Mouse (Mus musculus): Measurements from ENCODE around the gene Med17.
"Not testable (repeated sequence)": the region's sequence is repeated elsewhere in the genome, so short reads cannot be mapped to it uniquely, and the experiment has no call there.

The Med17 gene

GRCm38 (mm10) chr9:15279649-15280490 lies at the start of gene Med17:
Med17 (minus strand) TSS chr9:15279931.
- peak; percentile 94 to 96 for DNase-seq

GRCm38 (mm10) chr9:15318170-15318742 lies 38.5 kb upstream of the Med17 start:
- no peak for DNase-seq

DNA sequence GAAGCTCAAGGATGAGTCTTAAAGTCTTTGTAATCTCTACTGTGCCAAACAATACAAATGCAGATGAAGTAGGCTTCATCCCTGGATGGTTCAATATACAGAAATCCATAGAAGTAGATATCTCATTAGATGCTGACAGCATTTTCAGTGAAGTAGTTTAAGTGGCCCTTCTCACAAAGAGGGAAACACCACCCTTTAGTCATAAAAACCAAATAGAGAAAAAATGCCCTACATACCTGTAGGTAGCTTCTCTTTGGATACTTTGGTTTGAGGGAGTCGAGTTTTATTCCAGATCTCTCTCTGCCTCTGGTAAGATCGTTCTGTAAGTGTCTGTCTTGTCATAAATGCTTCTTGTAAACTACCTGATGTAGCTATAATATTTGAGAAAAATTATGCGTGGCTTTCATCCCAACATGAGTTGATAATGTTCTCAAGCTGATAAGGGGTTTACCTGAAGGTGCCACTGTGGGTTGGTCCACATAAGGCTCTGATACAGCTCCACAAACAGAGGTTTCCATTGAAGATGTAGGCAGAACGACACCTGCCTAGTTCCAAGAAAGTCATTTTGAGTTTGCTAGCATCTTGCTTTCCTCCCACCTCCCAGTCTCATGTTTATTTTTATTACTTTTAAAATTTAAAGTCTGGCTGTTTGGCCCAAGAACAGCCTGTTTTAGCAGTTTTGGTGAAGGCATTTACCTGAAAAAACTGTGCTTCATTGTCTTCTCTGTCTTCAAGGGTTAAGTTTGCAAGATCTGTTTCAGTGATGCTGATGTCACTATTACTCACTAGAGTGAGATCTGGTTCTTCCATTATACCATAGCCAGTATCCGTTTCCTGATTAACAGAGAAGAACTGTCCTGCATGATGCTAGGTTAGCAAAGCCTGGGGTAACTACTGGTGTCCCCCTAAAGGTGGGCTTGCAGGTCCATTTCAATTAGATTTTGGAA lies 37.8 kb upstream of the Med17 start:
- DNase-seq: no peak

GRCm38 (mm10) chr9:15316296-15316695 lies 36.6 kb upstream of the Med17 start:
- DNase-seq: not testable (repeated sequence)

GRCm38 (mm10) chr9:15314619-15315018 lies 34.9 kb upstream of the Med17 start:
- DNase-seq: no peak

- DNase-seq: no peak
Observed at GRCm38 (mm10) chr9:15313633-15314032, 33.9 kb upstream of the Med17 start.

- peak in 1 of 2 experiments; percentile 10 for DNase-seq
Observed at GRCm38 (mm10) chr9:15312054-15312735, 32.5 kb upstream of the Med17 start.

GRCm38 (mm10) chr9:15310179-15310578 lies 30.4 kb upstream of the Med17 start:
- no peak for DNase-seq

DNA sequence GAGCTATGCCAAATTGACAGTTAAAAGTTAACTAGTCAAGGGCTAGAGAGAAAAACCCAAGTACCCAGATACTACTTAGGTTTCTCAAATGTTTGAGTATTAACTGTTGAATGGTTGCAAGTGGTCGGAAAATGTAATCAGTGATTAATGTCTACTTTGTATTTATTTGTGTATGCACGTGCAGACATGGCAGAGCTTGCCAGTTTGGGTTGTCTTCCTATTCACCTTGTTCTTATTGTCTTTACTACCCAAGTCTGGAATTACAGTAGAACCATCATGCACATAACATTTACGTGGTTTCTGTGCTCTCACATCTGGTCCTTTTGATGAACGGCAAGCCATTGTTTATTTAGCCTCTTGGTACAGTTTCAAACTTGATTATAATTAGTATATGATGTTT lies 29.7 kb upstream of the Med17 start:
- DNase-seq: no peak

- no peak for DNase-seq
Observed at GRCm38 (mm10) chr9:15308254-15308653, 28.5 kb upstream of the Med17 start.

- DNase-seq: no peak
Observed at GRCm38 (mm10) chr9:15307257-15307656, 27.5 kb upstream of the Med17 start.

DNA sequence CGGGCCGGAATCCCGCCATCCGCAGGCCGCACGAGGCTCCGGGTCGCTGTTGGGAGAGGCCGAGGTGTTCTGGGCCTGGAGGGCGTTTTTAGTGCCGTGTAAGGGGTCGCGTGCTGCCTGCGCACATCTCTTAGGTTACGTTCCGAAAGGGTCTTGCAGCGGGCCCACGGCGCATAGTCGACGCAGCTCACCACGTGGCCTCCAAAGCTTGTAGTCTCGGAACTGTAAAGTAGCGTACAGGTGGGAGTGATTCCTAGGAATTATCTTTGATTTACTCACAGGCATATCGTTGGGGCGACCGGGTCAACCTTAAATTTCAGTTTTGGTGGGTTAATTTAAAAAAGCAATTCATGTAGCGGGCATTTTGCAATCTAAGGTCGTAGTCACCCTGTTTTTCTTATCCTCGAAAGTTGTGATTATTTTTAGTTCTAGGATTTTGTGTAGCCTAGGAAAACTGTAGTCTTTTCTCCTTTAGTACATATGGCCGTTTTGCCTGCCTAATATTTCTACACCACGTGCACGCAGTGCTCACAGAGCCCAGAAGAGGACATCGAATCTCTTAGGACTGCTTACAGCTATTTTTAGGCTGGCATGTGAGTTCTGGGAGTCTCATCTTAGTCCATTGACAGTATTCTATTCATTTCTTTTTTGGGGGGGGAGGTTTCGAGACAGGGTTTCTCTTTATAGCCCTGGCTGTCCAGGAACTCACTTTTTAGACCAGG lies 26.8 kb upstream of the Med17 start, which contains the start of gene 4931406C07Rik:
Gene 4931406C07Rik, minus strand, starts transcription at position 51 of the 722 bp plus-strand sequence.
- DNase-seq: peak in 1 of 2 experiments; percentile 19

DNA sequence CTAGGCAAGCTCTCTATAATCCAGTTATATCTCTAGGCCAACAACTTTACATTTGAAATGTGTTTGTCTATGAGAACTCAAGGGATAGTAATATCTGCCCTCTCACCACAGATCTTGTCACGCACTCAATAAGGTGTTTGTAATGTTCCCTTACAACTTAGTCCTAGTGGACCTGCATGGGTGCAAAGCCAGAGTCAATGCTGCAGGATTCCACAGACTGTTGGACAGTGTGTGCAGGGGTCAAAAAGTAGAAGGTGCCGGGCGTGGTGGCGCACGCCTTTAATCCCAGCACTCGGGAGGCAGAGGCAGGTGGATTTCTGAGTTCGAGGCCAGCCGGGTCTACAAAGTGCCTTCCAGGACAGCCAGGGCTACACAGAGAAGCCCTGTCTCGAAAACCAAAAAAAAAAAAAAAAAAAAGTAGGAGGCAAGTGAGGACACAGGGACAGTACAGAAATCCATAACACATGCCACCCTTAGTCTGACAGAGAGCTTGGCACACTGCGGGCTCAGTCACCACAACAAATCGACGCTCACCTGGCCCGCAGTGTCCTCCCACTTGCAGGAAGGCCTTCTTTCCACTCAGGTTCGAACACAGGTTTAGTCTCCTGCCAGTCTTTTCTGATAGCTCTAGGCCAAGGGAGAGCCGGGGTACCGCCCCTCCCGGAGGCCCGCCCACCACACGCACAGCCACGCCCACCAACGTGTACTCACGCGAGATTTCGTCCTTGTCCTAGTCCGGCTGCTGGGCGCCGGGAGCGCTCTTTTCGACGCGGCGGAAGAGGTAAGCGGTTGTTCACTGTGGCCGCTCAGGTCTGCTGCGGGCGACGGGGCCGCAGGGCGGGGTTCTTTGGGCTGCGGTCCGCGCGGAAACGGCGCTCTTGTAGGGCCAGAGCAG lies 26.0 kb upstream of the Med17 start, which contains the start of gene Taf1d:
Gene Taf1d, plus strand, starts transcription at position 712 of the 895 bp plus-strand sequence.
- DNase-seq: peak; percentile 99

DNA sequence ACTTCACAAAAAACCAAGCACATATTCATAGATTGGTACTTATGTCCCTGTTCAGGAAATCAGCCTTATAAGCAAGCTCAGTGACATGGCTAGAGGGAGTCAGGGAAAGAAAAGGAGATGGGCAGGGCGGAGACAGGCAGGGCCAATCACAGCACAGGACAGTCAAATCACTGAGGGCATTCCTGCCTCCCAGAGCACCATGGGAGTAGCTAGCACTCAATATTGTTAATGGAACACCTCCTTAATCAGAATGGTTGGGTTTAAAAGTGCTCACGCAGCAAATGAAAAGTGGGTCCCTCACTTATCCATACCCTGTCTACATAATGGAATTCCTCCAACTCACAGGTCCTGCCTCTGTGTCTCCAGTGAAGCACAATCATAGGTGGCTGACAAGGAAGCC lies 23.1 kb upstream of the Med17 start:
- DNase-seq: no peak

DNA sequence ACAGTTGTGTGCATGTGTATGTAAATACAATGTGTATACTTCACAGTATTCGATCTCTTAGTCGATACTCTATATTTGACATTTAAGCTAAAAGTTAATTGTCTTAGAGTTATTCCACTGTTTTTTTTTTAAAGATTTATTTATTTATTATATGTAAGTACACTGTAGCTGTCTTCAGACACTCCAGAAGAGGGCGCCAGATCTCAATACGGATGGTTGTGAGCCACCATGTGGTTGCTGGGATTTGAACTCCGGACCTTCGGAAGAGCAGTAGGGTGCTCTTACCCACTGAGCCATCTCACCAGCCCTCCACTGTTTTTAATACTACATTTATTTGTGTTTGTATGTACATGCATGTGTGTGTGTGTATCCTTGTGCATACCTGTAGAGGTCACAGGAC lies 22.3 kb upstream of the Med17 start:
- DNase-seq: not testable (repeated sequence)

DNA sequence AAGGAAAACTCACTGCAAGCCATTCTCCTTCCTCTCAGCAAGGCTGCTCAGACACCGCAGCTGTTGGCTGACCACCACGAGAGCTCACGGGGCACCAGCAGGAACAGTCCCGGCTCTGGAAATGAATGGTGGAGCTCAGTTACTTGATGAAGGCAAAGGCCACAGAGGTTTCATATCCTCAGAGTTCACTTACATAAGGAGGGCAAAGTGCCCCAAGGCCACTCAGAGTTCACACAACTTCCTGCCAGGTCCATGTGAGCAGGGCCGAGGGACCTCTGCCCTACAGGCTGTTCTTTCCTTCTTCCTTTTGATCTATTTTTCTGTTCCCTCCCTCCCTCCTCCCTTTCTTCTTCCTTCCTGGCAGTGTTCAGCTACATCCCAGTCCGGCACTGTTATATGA lies 21.7 kb upstream of the Med17 start:
- no peak for DNase-seq

DNA sequence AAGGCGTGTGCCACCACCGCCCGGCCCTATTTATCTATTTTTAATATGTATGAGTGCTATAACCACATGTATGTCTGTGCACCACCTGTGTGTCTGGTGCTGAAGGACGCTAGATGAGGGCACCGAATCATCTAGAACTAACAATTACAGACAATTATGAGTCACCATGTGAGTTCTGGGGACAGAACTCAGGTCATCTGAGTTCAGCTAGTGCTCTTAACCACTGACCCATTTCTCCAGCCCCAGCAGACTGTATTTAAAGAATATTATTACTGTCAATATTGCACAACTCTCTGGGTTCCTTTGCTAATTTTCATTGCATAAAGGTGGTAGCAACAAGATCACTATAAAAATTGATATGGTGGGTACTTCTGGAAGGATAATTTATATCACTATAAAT lies 20.3 kb upstream of the Med17 start:
- no peak for DNase-seq

DNA sequence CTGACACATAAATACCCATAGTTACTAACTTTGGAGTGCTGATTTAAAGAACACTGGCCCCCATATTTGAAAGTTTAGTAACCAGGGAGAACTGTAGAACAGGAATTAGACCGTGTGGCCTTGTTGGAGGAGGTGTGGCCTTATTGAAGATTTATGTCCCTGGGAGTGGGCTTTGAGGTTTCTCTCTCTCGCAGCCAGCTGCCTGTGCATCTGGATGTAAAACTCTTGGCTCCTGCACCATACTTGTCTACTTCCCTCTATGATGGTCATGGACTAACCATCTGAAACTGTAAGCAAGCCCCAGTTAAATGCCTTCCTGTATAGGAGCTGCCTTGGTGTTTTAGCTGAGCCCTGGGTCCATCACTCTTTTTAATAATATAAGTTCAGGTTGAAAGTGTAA lies 18.7 kb upstream of the Med17 start:
- no peak for DNase-seq

- DNase-seq: no peak
Observed at GRCm38 (mm10) chr9:15297112-15297511, 17.4 kb upstream of the Med17 start.

DNA sequence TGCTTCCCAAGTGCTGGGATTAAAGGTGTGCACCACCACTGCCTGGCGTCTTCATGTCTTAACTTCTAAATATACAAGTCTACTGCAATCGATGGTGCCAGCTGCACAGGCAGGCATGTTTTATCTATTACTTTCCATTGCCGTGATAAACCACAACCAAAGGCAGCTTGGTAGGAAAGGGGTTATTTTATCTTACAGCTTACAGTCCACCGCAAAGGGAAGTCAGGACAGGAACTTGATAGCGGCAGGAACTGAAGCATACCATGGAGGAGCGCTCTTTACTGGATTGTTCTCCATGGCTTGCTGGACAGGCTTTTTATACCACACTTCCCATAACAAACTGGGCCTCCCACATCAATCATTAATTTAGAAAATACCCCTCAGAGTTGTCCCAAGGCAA lies 9.5 kb upstream of the Med17 start:
- DNase-seq: no peak

- DNase-seq: no peak
Observed at GRCm38 (mm10) chr9:15288402-15288801, 8.7 kb upstream of the Med17 start.

Data from cerebellum, postnatal 10 days (tissue).